Mouse (Mus musculus) G1E (cell line): Measurements from ENCODE around the gene Brdt.

ENCODE experiments used
- CTCF ChIP-seq: IDR thresholded peaks from 2 replicates; pipeline ENCODE4 v1.5.1; 2012; ENCODE audit warnings: low read depth, low read length, inconsistent platforms, mixed read lengths
- GATA1 ChIP-seq: IDR thresholded peaks from 2 replicates; pipeline ENCODE4 v1.6.1; 2012; ENCODE audit warnings: borderline replicate concordance, low read length, inconsistent platforms, mixed read lengths
- TAL1 ChIP-seq: conservative IDR thresholded peaks from 2 replicates; pipeline ENCODE4 v1.6.1; 2012; ENCODE audit warnings: low read depth, low read length, inconsistent platforms, mixed read lengths

GRCm38 (mm10) chr5:107294041-107294440, 36.9 kb upstream of the Brdt start:
- no peak for TF ChIP-seq CTCF
- TF ChIP-seq TAL1 = no peak
- no peak for TF ChIP-seq GATA1
